Mouse (Mus musculus): ENCODE results near the gene Enho.

DNA sequence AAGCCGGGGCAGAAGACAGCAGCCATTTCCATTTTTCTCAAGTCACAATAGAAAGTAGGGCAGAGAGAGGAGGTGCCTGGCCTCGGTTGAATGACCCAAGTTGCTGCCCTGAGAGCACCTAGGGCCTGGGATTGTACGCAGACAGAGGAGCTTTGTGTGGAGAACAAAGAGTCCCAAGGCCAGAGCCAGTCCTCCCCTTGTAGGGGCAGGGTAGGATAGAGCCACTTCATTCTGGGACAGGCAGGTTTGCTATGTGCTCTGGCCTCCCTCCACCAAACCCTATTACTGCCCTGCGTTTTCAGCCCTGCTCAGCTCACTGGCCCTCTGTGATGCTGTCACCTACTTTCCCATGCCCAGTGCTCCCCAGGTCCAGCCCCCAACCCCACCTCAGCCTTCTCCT, 8.0 kb upstream of the Enho start:
- TF ChIP-seq POLR2A (IDR thresholded peaks at IDR 0.05; ENCODE audit: insufficient read depth, low read depth, low read length) (no peak), CTCF (IDR thresholded peaks at IDR 0.05) (no peak)

All from heart, adult 2 months (tissue).